Mouse (Mus musculus): ENCODE results near the gene Gab2.

GRCm38 (mm10) chr7:97349438-97349837 is 268.1 kb downstream of the Gab2 start:
- TF ChIP-seq CTCF (conservative IDR thresholded peaks at IDR 0.05; ENCODE audit: insufficient read depth, insufficient read length, low read depth, low read length) = no peak
- TF ChIP-seq POLR2A (IDR thresholded peaks at IDR 0.05; ENCODE audit: low read depth, low read length) = no peak

Data from kidney, adult 2 months (tissue).